Mouse (Mus musculus): ENCODE measurements around the gene Chrm4. TPM values are rescaled to one million over a fixed set of nuclear protein-coding genes. Genes with fewer than 3 reads are reported as not detected.

The Chrm4 gene
- polyA plus RNA-seq, 1 experiment from 2014 or later = 0.67 TPM

DNA sequence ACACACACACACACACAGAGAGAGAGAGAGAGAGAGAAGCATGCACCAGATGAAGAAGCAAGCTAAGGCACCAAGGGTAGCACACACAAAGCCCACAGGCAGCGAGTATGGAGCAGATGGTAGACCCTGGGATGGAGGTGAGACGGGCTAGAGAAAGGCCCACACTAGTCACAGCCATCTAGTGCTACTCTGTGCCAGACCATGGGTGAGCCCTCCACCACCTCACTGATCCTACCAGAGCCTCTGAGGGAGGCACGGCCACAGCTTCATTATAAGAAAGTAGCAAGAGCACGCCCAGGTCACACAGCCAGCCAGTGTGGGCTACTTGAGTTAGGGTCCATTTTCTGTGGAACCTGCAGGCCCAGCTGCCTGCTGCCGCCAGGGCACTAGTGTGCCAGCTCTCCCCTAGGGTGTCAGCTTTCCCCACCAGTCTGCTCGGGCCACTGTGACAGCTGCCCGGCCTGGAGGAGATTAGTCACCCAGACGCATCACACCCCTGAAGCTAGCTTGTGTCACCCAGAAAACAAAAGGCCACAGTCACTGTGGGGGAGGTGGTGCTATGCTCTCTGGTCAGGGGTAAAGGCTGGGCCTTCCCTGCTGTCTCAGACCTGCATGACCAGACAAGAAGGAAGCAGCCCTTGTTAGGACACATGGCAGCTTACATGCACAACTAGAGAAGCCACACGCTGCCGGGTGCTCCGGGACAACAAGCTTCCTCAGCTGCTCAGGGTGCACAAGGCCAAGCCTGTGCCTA is 20.5 kb downstream of the Chrm4 start:
- ATAC-seq (ENCODE audit: low FRiP score) (no peak), DNase-seq (ENCODE audit: low spot score) (no peak)
- H3K9ac ChIP-seq = no peak overlapping the region
- no peak overlapping the region for H3K4me3 ChIP-seq (replicated peaks; ENCODE audit: low read length)
- no peak overlapping the region for H3K4me2 ChIP-seq (replicated peaks)
- H3K9me3 ChIP-seq (ENCODE audit: control insufficient read depth, low read length) = no peaks in the 10 kb centered on the region
- no peaks in the 10 kb centered on the region for H3K27me3 ChIP-seq (ENCODE audit: control insufficient read depth, insufficient read depth, low read length)
- peaks cover 38% of the 10 kb centered on the region for H3K4me1 ChIP-seq (replicated peaks; ENCODE audit: control insufficient read depth, insufficient read depth, low read length)
- 49% methylated on average over 11 of the region's 11 CpGs for WGBS
- peak overlapping the region; percentile 48; the same call in 1 of the 2 replicates for H3K27ac ChIP-seq
- no peaks in the 10 kb centered on the region for H3K36me3 ChIP-seq (replicated peaks; ENCODE audit: control insufficient read depth, insufficient read depth)

DNA sequence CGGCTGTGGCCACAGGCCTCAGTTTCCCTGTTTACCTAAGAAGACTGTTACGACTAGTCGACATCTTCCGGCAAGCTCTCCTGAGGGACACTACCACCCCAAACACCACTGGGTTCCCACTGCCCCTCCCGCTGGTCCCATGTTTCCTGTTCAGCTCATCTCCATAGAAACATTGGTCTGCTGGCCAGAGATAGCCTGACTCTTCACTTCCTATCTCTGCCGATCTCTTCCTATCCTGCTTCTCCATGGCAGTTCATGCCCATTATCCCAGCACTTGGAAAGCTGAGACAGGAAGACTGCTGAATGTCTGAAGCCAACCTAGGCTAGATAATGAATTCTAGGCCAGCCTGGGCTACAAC is 21.1 kb downstream of the Chrm4 start:
- Histone ChIP-seq H3K4me3 (replicated peaks; ENCODE audit: low read length) (no peak overlapping the region), H3K4me2 (replicated peaks) (no peak overlapping the region), H3K36me3 (replicated peaks; ENCODE audit: control insufficient read depth, insufficient read depth) (no peaks in the 10 kb centered on the region), H3K9ac (no peak overlapping the region), H3K4me1 (replicated peaks; ENCODE audit: control insufficient read depth, insufficient read depth, low read length) (peaks cover 38% of the 10 kb centered on the region), H3K9me3 (ENCODE audit: control insufficient read depth, low read length) (no peaks in the 10 kb centered on the region), H3K27me3 (ENCODE audit: control insufficient read depth, insufficient read depth, low read length) (no peaks in the 10 kb centered on the region), H3K27ac (no peak overlapping the region)
- DNase-seq (ENCODE audit: low spot score) (no peak), ATAC-seq (ENCODE audit: low FRiP score) (no peak)
- WGBS = 76% methylated on average over 6 of the region's 6 CpGs

DNA sequence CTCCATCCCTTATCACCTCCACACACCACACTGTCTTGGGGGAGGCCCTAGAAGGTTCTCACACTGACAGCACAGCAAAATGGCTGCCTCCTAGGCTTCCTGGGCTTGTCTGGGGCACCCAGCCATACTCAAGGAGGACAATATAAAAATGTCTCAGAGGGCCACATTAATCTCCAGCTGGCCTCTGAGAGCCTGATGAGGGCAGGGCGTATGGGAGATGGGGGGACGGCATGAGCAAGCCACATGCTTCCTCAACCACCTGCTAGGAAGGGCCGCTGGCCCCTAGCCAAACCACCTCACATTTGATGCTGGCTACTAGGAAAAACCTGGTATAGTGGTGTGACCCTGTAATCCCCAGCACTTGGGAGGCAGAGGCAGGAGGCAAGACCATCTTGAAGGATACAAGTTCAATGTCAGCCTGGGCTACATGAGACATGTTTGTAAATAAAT is 21.8 kb downstream of the Chrm4 start:
- H3K4me3 ChIP-seq (replicated peaks; ENCODE audit: low read length) = no peak overlapping the region
- DNase-seq (ENCODE audit: low spot score) = no peak
- no peaks in the 10 kb centered on the region for H3K9me3 ChIP-seq (ENCODE audit: control insufficient read depth, low read length)
- no peak for ATAC-seq (ENCODE audit: low FRiP score)
- H3K36me3 ChIP-seq (replicated peaks; ENCODE audit: control insufficient read depth, insufficient read depth) = no peaks in the 10 kb centered on the region
- 63% methylated on average over 3 of the region's 3 CpGs for WGBS
- no peaks in the 10 kb centered on the region for H3K27me3 ChIP-seq (ENCODE audit: control insufficient read depth, insufficient read depth, low read length)
- H3K27ac ChIP-seq = no peak overlapping the region
- H3K4me2 ChIP-seq (replicated peaks) = no peak overlapping the region
- no peak overlapping the region for H3K9ac ChIP-seq
- H3K4me1 ChIP-seq (replicated peaks; ENCODE audit: control insufficient read depth, insufficient read depth, low read length) = peaks cover 40% of the 10 kb centered on the region

DNA sequence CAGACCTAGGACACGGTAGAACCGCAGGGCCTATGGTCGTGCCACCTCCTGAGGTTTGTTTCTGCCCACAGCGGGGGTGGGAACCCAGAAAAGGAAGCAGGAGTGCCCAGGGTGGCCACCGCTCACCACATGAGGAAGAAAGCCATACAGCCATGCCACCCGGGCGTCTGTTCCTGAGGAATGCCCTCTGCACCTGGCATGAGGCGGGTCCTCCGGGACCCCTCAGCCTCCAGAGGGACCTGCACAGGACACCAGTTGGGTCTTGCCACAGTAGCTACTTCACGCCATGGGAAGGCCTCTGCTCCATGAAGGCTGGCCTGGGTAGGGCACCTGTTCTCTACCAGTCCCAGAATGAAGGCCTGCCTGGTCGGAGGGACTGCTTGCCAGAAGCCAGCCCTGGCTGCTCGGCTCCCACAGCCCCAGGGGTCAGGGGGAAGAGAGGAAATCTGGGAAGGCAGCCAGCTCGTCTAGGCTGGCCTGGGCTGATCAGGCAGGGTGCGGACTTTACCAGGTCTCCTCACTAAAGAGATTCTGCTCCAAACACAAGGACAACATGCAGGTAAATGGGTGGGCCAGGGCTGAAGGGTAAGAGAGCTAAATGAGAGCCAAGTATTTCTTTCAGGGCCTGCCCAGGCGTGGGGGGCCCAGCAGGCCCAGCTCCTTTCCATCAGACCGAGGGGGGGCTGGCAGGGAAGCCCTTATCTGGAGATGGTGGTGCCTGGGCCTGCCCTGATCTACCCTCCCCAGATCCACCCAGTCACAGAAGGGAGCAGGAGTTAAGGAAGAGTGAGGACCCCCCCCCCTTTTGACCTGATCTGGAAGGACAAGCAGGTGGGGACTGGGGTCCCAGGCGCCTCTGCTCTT is 22.6 kb downstream of the Chrm4 start:
- H3K36me3 ChIP-seq (replicated peaks; ENCODE audit: control insufficient read depth, insufficient read depth) = no peaks in the 10 kb centered on the region
- 67% methylated on average over 17 of the region's 17 CpGs for whole genome bisulfite sequencing
- no peaks in the 10 kb centered on the region for H3K27me3 ChIP-seq (ENCODE audit: control insufficient read depth, insufficient read depth, low read length)
- DNase-seq (ENCODE audit: low spot score) (no peak), ATAC-seq (ENCODE audit: low FRiP score) (peak; percentile 13; the same call in 1 of the 2 replicates)
- peaks cover 42% of the 10 kb centered on the region for H3K4me1 ChIP-seq (replicated peaks; ENCODE audit: control insufficient read depth, insufficient read depth, low read length)
- peak overlapping the region; percentile 39; the same call in 1 of the 2 replicates for H3K9ac ChIP-seq
- H3K9me3 ChIP-seq (ENCODE audit: control insufficient read depth, low read length) = no peaks in the 10 kb centered on the region
- no peak overlapping the region for H3K4me3 ChIP-seq (replicated peaks; ENCODE audit: low read length)
- peak overlapping the region; percentile 29 for H3K4me2 ChIP-seq (replicated peaks)
- H3K27ac ChIP-seq = peak overlapping the region; percentile 53

DNA sequence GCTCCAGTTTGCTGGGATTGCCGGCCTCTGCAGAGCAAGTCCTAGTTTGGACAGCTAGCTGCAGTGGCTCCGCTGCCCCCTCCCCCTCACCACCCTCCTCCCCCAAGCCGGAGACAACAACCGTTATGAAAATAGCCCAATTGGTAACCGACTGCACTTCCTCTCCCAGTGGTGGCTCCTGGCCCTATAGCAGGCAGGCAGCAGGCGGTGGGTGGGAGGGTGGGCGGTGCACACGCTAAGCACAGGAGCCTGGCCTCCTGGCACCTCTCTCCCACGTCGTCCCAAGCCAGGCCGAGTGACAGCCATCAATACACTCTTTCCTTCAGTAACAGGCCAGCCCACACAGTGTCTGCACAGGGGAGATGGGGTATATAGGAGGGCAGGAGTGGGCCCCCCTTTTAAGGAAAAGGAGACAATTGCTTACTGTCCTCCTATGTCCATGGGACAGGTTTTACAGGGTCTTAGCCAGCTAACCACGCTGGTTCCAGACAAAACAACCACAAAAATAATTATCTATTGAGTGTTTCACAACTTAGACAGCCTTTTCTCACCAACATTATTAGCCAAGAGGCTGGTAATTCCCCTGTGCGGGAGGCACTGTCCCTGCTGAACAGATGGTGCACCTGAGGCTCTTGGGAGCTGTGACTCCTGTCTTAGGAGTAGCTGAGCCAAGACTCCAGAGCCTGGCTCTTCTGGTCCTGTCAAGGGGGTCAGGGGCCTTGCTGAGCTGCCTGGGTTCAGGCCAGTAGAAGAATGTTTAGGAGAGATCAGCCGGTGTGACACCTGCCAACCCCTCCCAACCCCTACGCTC is 23.4 kb downstream of the Chrm4 start:
- H3K4me2 ChIP-seq (replicated peaks) = peak overlapping the region; percentile 29
- H3K9ac ChIP-seq = peak overlapping the region; percentile 39; the same call in 1 of the 2 replicates
- ATAC-seq (ENCODE audit: low FRiP score) (0 out of 2 replicates have a peak, but pooled peaks have one; percentile 15), DNase-seq (ENCODE audit: low spot score) (no peak)
- no peaks in the 10 kb centered on the region for H3K27me3 ChIP-seq (ENCODE audit: control insufficient read depth, insufficient read depth, low read length)
- no peaks in the 10 kb centered on the region for H3K9me3 ChIP-seq (ENCODE audit: control insufficient read depth, low read length)
- H3K4me1 ChIP-seq (replicated peaks; ENCODE audit: control insufficient read depth, insufficient read depth, low read length) = peaks cover 42% of the 10 kb centered on the region
- WGBS = 17% methylated on average over 15 of the region's 15 CpGs
- peak overlapping the region; percentile 53 for H3K27ac ChIP-seq
- H3K4me3 ChIP-seq (replicated peaks; ENCODE audit: low read length) = no peak overlapping the region
- H3K36me3 ChIP-seq (replicated peaks; ENCODE audit: control insufficient read depth, insufficient read depth) = no peaks in the 10 kb centered on the region

DNA sequence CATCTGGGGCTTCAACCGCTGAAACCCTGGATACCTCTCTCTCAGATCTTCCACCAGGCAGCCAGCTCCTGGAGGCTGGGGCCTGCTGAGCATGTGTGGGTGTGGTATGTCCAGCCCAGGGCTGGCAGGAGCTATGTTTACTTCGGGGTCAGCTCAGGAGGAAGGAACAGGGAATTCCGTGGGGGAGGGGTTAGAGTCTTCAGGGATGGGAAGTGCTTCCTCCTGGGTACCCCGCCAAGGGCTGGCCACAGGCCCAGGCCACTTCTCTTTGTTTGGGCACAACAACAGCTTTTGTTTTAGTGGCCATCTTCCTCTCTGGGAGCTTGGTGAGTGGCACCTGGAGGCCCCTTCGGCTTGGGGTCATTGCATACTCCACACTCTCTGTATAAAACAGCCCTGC is 26.8 kb downstream of the Chrm4 start:
- Histone ChIP-seq H3K9ac (no peak overlapping the region), H3K4me3 (replicated peaks; ENCODE audit: low read length) (no peak overlapping the region), H3K4me2 (replicated peaks) (no peak overlapping the region), H3K36me3 (replicated peaks; ENCODE audit: control insufficient read depth, insufficient read depth) (no peaks in the 10 kb centered on the region), H3K27me3 (ENCODE audit: control insufficient read depth, insufficient read depth, low read length) (no peaks in the 10 kb centered on the region), H3K27ac (no peak overlapping the region), H3K4me1 (replicated peaks; ENCODE audit: control insufficient read depth, insufficient read depth, low read length) (peaks cover 36% of the 10 kb centered on the region), H3K9me3 (ENCODE audit: control insufficient read depth, low read length) (no peaks in the 10 kb centered on the region)
- WGBS = 16% methylated on average over 5 of the region's 5 CpGs
- no peak for DNase-seq (ENCODE audit: low spot score)
- no peak for ATAC-seq (ENCODE audit: low FRiP score)

DNA sequence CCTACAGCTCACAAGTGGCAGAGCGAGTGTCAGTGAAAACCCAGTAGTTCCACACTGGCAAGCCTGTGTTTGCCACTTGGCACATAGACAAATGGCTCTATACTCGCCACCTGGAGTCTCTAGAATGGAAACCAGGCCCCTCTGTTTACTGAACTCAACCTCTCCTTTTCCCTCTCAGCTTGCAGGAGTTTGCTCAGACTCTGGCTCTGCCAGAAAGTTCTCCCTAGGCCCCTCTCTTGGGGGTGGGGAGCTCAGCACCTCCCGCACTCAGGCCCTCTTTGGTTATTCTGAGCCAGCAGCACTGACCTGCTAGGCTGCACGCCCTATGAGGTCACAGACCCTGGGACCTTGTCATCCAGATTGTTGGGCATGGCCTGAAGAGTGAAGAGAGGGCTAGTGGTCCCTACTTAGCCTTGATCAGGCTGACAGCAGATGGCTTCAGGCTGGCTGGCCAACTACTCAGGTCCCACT is 28.1 kb downstream of the Chrm4 start:
- Histone ChIP-seq H3K9me3 (ENCODE audit: control insufficient read depth, low read length) (no peaks in the 10 kb centered on the region), H3K36me3 (replicated peaks; ENCODE audit: control insufficient read depth, insufficient read depth) (no peaks in the 10 kb centered on the region), H3K4me3 (replicated peaks; ENCODE audit: low read length) (no peak overlapping the region), H3K27ac (no peak overlapping the region), H3K9ac (no peak overlapping the region), H3K27me3 (ENCODE audit: control insufficient read depth, insufficient read depth, low read length) (no peaks in the 10 kb centered on the region), H3K4me1 (replicated peaks; ENCODE audit: control insufficient read depth, insufficient read depth, low read length) (peaks cover 23% of the 10 kb centered on the region), H3K4me2 (replicated peaks) (no peak overlapping the region)
- DNase-seq (ENCODE audit: low spot score) (no peak), ATAC-seq (ENCODE audit: low FRiP score) (no peak)
- 81% methylated on average over 4 of the region's 4 CpGs for WGBS

DNA sequence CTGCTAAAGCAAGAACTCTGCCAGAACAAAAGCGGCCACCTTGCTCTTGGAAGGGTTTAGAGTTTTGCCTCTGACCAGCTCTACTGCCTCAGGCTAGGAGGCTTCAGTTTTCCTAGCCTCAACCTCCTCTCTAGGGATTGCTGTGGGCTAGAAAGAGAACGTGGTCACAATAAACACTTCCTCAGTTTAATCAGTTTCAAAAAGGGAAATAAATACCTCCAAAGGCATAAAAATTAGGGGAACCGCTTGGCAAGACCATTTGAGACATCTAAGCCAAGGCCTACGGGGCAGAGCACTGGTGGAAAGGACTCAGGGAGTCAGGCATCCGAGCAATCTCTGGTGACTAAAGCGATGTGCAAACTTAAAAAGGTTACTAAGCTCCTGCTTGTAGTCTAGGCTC is 28.8 kb downstream of the Chrm4 start:
- 88% methylated on average over 6 of the region's 6 CpGs for WGBS
- Histone ChIP-seq H3K36me3 (replicated peaks; ENCODE audit: control insufficient read depth, insufficient read depth) (no peaks in the 10 kb centered on the region), H3K4me2 (replicated peaks) (no peak overlapping the region), H3K9ac (no peak overlapping the region), H3K4me3 (replicated peaks; ENCODE audit: low read length) (no peak overlapping the region), H3K4me1 (replicated peaks; ENCODE audit: control insufficient read depth, insufficient read depth, low read length) (peaks cover 17% of the 10 kb centered on the region; the same call in 1 of the 2 replicates), H3K9me3 (ENCODE audit: control insufficient read depth, low read length) (no peaks in the 10 kb centered on the region), H3K27ac (no peak overlapping the region), H3K27me3 (ENCODE audit: control insufficient read depth, insufficient read depth, low read length) (no peaks in the 10 kb centered on the region)
- ATAC-seq (ENCODE audit: low FRiP score) (no peak), DNase-seq (ENCODE audit: low spot score) (no peak)

All from hindbrain, embryonic 14.5 days (tissue).